Mouse (Mus musculus) neural tube, embryonic 14.5 days (tissue): ENCODE measurements around the gene Gm6217. TPM values are rescaled to one million over a fixed set of nuclear protein-coding genes. Genes with fewer than 3 reads are reported as not detected.

ENCODE experiments used
- ATAC-seq: fragments of 200-750 bp; cut with Nextera tagmentation; 2 replicates; pipeline ENCODE4 v1.8.0; 2017; ENCODE audit warnings: low read depth, mild to moderate bottlenecking, moderate TSS enrichment, moderate library complexity
- H3K27ac ChIP-seq: fragments of 300-500 bp; sonication (generic); 2 replicates; pipeline ENCODE4 v1.5.1; 2014; ENCODE audit warnings: low read depth, mild to moderate bottlenecking, control low read depth, low read length, moderate library complexity, mixed read lengths
- H3K27me3 ChIP-seq: fragments of 300-500 bp; sonication (generic); 2 replicates; pipeline ENCODE4 v1.6.1; 2014; ENCODE audit warnings: low read length; ENCODE audit not compliant: control insufficient read depth, insufficient read depth
- H3K36me3 ChIP-seq: fragments of 300-500 bp; sonication (generic); 2 replicates; pipeline ENCODE4 v1.6.1; 2014; ENCODE audit warnings: low read length, mixed read lengths; ENCODE audit not compliant: control insufficient read depth, insufficient read depth
- H3K4me1 ChIP-seq: fragments of 300-500 bp; sonication (generic); 2 replicates; pipeline ENCODE4 v1.6.1; 2014; ENCODE audit warnings: low read length; ENCODE audit not compliant: control insufficient read depth, insufficient read depth
- H3K4me2 ChIP-seq: fragments of 300-500 bp; sonication (generic); 2 replicates; pipeline ENCODE4 v1.6.1; 2014; ENCODE audit warnings: mild to moderate bottlenecking, low read depth, low read length, control low read depth
- H3K4me3 ChIP-seq: fragments of 300-500 bp; sonication (generic); 2 replicates; pipeline ENCODE4 v1.5.1; 2014; ENCODE audit warnings: low read depth, low read length, control low read depth, mixed read lengths
- H3K9ac ChIP-seq: fragments of 300-500 bp; sonication (generic); replicated peaks from 2 replicates; pipeline ENCODE4 v1.6.1; 2014; ENCODE audit warnings: low read depth, mild to moderate bottlenecking, control low read depth, low read length, mixed read lengths
- H3K9me3 ChIP-seq: fragments of 300-500 bp; sonication (generic); 2 replicates; pipeline ENCODE4 v1.6.1; 2016; ENCODE audit warnings: low read length; ENCODE audit not compliant: control insufficient read depth
- WGBS: fragments of 180-500 bp; shearing (Covaris S2); extraction: QIAGEN DNeasy Blood & Tissue Kit; methylation state at CpG from one replicate; pipeline ENCODE4 v1.1.7; 2014; 5-methylcytosine and 5-hydroxymethylcytosine counted together
- polyA plus RNA-seq: library from polyadenylated mRNA; unstranded; fragments of >200 nt; fragmentation: Nextera tagmentation; extraction: Ambion mirVana; gene quantifications from 2 replicates; pipeline ENCODE4 v1.2.1, GENCODE M21; 2014

The Gm6217 gene
- polyA plus RNA-seq, 1 experiment from 2014 or later = not detected

DNA sequence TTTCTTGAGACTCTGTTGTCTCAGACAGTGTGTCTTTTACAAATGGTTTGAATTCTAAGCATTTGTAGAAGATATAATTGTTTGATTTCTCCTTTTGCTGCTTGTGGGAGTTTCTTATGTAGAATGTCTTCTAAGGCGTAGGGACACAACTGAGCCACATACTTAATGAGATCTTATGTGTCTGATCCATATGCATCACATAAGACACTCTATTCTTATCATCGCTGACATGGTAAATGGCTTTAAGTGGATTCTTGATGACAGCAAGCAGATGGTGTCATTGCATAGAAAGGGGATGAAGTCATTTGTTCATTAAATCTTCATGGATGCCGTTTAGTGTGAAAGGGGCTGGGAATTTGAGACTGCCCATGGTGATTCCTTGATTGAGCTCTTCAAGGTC, 25.3 kb downstream of the Gm6217 start:
- Histone ChIP-seq H3K4me2 (no peak overlapping the region), H3K9ac (no peak overlapping the region), H3K4me1 (no peaks in the 10 kb centered on the region), H3K36me3 (no peaks in the 10 kb centered on the region; the same call in 1 of the 2 replicates), H3K27ac (no peak overlapping the region), H3K27me3 (no peaks in the 10 kb centered on the region), H3K9me3 (no peaks in the 10 kb centered on the region), H3K4me3 (no peak overlapping the region)
- peak; percentile 29; the same call in 1 of the 2 replicates for ATAC-seq
- 58% methylated on average over 3 of the region's 3 CpGs for WGBS

DNA sequence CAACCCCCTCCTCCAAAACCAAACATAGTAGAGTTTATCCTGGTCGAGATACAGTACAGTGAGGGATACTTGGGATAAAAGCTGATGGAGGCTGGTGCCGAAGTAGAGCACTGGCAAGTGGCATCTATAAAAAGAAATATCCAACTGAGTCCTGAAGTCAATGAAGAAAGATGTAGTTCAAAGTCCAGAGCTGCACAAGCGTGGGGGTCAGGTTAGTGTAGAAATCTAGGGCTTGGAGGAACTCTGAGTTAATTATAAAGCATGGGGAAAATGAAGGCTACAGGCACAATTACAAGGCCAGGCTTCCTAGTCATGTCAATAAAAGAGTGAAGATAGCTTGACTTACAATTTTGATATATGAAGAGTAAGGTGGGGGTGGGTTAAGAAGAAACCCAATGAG, 30.0 kb downstream of the Gm6217 start:
- 97% methylated on average over 3 of the region's 3 CpGs for WGBS
- no peak for ATAC-seq
- Histone ChIP-seq H3K27ac (no peak overlapping the region), H3K27me3 (no peaks in the 10 kb centered on the region), H3K9me3 (no peaks in the 10 kb centered on the region), H3K36me3 (peaks cover 5% of the 10 kb centered on the region; the same call in 1 of the 2 replicates), H3K9ac (no peak overlapping the region), H3K4me3 (no peak overlapping the region), H3K4me1 (no peaks in the 10 kb centered on the region), H3K4me2 (no peak overlapping the region)

DNA sequence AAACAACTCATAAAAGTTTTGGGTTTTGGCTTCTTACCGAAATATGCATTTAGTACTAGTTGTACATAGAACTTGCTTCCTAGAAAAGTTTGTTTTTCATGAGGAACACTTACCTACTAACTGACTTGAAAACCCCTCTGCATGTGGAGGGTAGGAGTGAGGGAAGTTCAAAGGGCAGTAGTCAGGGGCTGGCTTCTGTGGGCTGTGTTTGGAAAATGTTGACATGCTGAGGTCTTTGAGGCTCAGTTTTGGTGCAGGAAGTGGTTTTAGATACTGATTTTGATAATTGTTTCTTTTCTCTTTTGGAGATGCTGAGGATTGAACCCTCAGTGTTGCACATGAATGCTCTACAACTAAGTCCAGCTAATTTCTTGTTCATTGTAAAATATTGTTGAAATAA, 30.6 kb downstream of the Gm6217 start:
- Histone ChIP-seq H3K9ac (no peak overlapping the region), H3K27me3 (no peaks in the 10 kb centered on the region), H3K4me2 (no peak overlapping the region), H3K27ac (no peak overlapping the region), H3K4me1 (no peaks in the 10 kb centered on the region), H3K4me3 (no peak overlapping the region), H3K36me3 (peaks cover 6% of the 10 kb centered on the region; the same call in 1 of the 2 replicates), H3K9me3 (no peaks in the 10 kb centered on the region)
- ATAC-seq = no peak
- 98% methylated on average over 1 of the region's 1 CpGs for WGBS

DNA sequence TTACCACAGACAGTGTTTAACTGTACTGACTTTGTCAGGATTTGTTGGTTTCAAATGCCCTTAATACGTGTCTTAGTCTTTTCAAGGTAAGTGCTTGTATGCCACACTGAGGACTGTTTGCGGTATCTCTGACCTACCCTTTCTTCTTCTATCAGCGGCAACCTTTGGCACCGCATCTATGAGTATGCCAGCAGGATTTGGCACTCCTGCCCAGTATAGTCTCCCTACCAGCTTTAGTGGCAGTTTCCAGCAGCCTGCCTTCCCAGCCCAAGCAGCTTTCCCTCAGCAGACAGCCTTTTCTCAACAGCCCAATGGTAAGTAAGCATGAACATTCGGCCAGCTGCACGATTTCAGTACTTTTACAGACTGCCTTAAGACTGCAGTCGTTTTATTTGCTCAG, 37.9 kb downstream of the Gm6217 start:
- Histone ChIP-seq H3K27ac (no peak overlapping the region), H3K4me2 (no peak overlapping the region), H3K4me3 (no peak overlapping the region), H3K9ac (no peak overlapping the region), H3K4me1 (no peaks in the 10 kb centered on the region), H3K27me3 (no peaks in the 10 kb centered on the region), H3K9me3 (no peaks in the 10 kb centered on the region), H3K36me3 (peaks cover 17% of the 10 kb centered on the region; the same call in 1 of the 2 replicates)
- 94% methylated on average over 7 of the region's 7 CpGs for WGBS
- no peak for ATAC-seq

Other genes starting within 250 kb of the Gm6217 start
- 451 and 460 TPM in 2 replicates for gene Mff, start 206.5 kb downstream of the Gm6217 start, polyA plus RNA-seq
- gene Tm4sf20, start 162.9 kb downstream of the Gm6217 start, polyA plus RNA-seq = not detected in 2 replicates
- not detected in 2 replicates for gene Gm47791, start 160.2 kb downstream of the Gm6217 start, polyA plus RNA-seq
- gene Agfg1, start 91.9 kb downstream of the Gm6217 start, polyA plus RNA-seq = 39.5 and 45.9 TPM in 2 replicates
- gene A030005L19Rik, start 18.1 kb downstream of the Gm6217 start, polyA plus RNA-seq = not detected in 2 replicates
- not detected in 2 replicates for gene A030014E15Rik, start 6.5 kb downstream of the Gm6217 start, polyA plus RNA-seq
- not detected in 2 replicates for gene A030003K21Rik, start 12.0 kb upstream of the Gm6217 start, polyA plus RNA-seq
- not detected in 2 replicates for gene Gm7544, start 24.6 kb upstream of the Gm6217 start, polyA plus RNA-seq
- not detected in 2 replicates for gene Gm47955, start 28.9 kb upstream of the Gm6217 start, polyA plus RNA-seq
- gene Gm47959, start 69.1 kb upstream of the Gm6217 start, polyA plus RNA-seq = not detected in 2 replicates
- 0.66 and 0.85 TPM in 2 replicates for gene Slc19a3, start 107.0 kb upstream of the Gm6217 start, polyA plus RNA-seq
- gene Krtap28-10, start 111.1 kb upstream of the Gm6217 start, polyA plus RNA-seq = not detected in 2 replicates
- not detected in 2 replicates for gene Gm47969, start 113.5 kb upstream of the Gm6217 start, polyA plus RNA-seq
- gene A030005K14Rik, start 128.0 kb upstream of the Gm6217 start, polyA plus RNA-seq = not detected in 2 replicates
- gene Krtap28-13, start 129.5 kb upstream of the Gm6217 start, polyA plus RNA-seq = not detected in 2 replicates
- not detected in 2 replicates for gene Ccl20, start 185.4 kb upstream of the Gm6217 start, polyA plus RNA-seq
- gene Daw1, start 228.4 kb upstream of the Gm6217 start, polyA plus RNA-seq = 0.73 and 1.6 TPM in 2 replicates